Mouse (Mus musculus) central nervous system, embryonic 14 days (tissue): Measurements from ENCODE around the gene Zfp131. TPM values are rescaled to one million over a fixed set of nuclear protein-coding genes. Genes with fewer than 3 reads are reported as not detected.

Experiments used
- polyA plus RNA-seq: library from polyadenylated mRNA; depleted of rRNA; stranded (reverse); fragments of >200 nt; gene quantifications from 2 replicates; pipeline ENCODE4 v1.2.3, GENCODE M21; 2012; rRNA removed

Gene Zfp131
- polyA plus RNA-seq, result 34.3 and 40.4 TPM in 2 replicates

DNA sequence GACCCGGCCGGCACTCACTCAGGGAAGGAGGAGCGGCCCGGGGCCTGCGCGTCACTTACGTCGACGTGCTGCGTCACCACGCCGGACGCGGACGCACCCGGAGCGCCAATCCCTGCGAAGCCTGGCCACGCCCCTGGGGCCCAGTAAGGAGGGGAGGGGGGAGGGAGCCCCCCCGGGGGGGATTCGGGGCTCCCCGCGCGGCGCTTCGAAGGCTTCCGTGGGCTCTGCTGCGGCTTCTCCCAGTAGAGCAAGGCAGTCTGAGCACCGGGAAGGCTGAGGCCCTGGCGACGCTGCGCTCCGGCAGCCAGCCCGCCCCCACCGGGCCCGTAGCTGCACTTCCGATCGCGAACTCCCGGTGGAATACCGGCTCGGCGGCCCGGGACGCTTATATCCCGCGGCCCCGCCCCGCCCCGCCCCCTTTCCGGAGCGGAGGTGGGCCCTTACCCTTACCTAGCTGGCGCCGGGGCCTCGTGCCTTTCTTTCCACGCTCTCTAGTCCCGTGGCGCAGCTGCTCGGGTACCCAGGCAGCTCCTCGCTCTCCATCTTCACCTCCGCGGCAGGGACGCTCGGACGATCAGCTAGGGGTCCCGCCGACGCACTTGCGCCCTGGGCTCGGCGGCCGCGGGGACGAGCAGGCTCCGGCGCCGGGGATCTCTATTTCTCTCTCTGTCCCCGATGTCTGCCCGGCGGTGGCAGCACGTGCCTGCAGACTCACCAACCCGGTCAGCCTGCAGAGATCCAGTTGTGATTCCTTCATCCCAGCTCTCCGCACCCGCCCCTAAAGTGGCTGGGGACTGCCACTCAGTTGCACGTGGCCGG lies at the start of gene Zfp131:
Gene Zfp131, minus strand, starts transcription at position 129 of the 819 bp plus-strand sequence.

DNA sequence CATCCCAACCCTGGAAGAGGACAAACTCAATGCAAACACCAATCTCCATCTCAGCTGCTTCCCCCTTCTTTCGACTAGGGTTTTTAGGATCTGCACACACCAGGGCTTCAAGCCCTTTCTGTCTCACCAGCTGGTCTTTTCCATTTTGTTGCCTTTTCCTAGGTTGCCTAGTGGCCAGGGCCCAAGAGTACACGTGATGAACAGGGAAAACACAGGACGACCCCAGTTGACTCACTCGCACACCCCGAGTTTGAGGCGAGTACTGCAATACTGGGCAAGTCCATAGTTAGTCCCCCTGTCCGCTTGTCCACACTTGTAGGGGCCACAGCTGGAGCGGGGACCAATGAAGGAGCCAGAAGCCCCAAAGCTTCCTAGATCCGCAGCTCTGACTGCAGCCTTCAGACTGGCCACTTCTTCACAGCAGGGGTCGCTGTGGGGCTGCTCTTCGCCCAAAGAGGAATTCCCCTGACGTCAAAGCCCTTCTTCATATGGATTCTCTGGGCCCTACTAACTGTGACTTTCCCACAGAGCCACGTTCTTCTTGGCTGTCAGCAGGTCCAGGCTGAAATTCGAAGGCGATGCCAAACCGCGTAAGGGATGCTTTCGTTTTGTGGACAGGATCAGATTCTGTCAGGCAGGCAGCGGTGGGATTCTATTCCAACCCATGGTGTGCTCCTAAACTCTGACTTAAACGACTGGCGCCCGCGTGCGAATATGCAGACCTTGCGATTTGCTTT lies 44.8 kb upstream of the Zfp131 start, which contains the start of gene D13Ertd608e:
Gene D13Ertd608e, plus strand, starts transcription at position 687 of the 737 bp plus-strand sequence.

DNA sequence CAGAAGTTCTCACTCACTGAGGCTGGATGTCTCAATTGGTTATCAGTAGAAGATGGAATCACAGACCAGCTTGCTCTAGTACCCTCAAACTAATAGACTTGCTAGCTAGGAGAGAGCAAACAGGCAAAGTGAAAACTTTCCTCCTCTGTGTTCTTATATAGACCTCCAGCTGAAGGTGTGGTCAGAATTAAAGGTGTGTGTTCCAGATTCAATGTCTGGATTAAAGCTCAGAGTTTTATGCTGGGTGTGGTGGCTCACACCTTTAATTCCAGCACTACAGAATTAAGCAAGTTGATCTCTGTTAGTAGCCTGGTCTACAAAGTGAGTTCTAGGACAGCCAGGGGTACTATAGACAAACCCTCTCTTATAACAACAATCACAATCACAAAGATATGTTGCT lies 39.4 kb upstream of the Zfp131 start, which contains the start of gene AF067063:
Gene AF067063, minus strand, starts transcription at position 101 of the 400 bp plus-strand sequence.

DNA sequence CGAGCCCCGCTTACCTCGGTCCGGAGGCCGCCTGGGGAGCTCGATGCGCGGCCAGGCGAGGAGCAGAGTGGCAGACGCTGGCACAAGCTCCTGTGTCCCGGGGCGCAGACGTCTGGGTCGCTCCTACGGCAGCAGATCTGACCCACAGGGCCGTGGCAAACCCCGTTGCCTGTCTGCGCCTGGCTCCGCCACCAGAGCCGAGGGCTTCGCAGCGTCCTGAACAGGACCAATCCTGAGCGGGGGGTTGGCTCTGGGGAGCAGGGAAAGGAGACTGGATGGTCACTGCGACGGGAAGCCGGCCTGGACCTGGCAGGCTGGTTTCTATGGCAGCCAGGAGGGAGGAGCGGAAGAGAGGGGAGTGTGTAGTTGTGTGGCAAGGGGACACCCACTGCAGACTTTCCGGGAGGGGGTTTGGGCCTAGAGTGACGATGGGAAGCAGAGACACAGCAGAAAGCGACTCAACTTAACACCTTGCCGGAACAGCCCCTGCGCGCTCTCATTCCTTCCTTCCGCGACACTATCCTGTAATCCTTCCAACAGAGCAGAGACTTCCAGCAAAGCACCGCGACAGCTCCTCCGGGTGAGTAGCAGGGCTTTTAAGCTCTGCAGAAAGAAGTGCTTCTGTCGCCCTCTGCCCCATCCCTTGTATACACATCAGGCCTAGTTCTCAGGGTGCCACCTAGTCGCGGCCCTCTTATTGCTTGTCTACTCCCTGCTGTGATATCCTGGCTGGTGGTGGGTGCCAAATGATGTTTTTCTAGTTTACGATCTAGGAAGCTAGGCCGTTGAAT lies 34.8 kb downstream of the Zfp131 start, which contains the start of gene Nim1k:
Gene Nim1k, minus strand, starts transcription at position 202 of the 791 bp plus-strand sequence.

Other genes starting within 250 kb of the Zfp131 start
- 3.9 and 4.0 TPM in 2 replicates for gene Ccl28, start 167.1 kb downstream of the Zfp131 start, polyA plus RNA-seq
- gene Hmgcs1, start 100.5 kb downstream of the Zfp131 start, polyA plus RNA-seq, result 260 and 277 TPM in 2 replicates
- gene Nim1k, start 35.0 kb downstream of the Zfp131 start, polyA plus RNA-seq, result 2.2 and 2.4 TPM in 2 replicates
- not detected in 2 replicates for gene AF067063, start 39.3 kb upstream of the Zfp131 start, polyA plus RNA-seq
- gene D13Ertd608e, start 45.1 kb upstream of the Zfp131 start, polyA plus RNA-seq, result not detected in 2 replicates
- gene Tcstv1, start 103.9 kb upstream of the Zfp131 start, polyA plus RNA-seq, result not detected in 2 replicates
- gene Gm21761, start 138.4 kb upstream of the Zfp131 start, polyA plus RNA-seq, result not detected in 2 replicates
- not detected in 2 replicates for gene B020031M17Rik, start 159.9 kb upstream of the Zfp131 start, polyA plus RNA-seq
- gene Gm36079, start 236.1 kb upstream of the Zfp131 start, polyA plus RNA-seq, result not detected in 2 replicates